Mouse (Mus musculus): ENCODE measurements around the gene Prr7. TPM values are rescaled to one million over a fixed set of nuclear protein-coding genes. Genes with fewer than 3 reads are reported as not detected.

Prr7 gene
- 0.64 and 0.81 TPM in 2 replicates for polyA plus RNA-seq (2012; rRNA removed)

GRCm38 (mm10) chr13:55464027-55464884 is at the start of gene Prr7:
Prr7 (plus strand) TSS chr13:55464267.
- Histone ChIP-seq H3K4me3 (ENCODE audit: insufficient read depth, low read depth, low read length) (peak within 1 kb of the TSS; percentile 42; the same call in 1 of the 2 replicates), H3K4me1 (ENCODE audit: control insufficient read depth, insufficient read depth, low read length) (no peaks in the 10 kb centered on the region), H3K27me3 (replicated peaks; ENCODE audit: control insufficient read depth, insufficient read depth, low read length) (no peaks in the 10 kb centered on the region), H3K36me3 (ENCODE audit: control insufficient read depth, insufficient read depth, low read length) (no peaks in the 10 kb centered on the region), H3K27ac (ENCODE audit: insufficient read depth, low read depth, low read length) (no peak within 1 kb of the TSS)
- TF ChIP-seq CTCF (conservative IDR thresholded peaks at IDR 0.05; ENCODE audit: insufficient read depth, insufficient read length, low read depth, low read length), result no peak
- no peak for TF ChIP-seq POLR2A (IDR thresholded peaks at IDR 0.05; ENCODE audit: low read depth, low read length)
- no peak for DNase-seq
- WGBS, result 1% methylated on average over 81 of the region's 84 CpGs

- WGBS, result 19% methylated on average over 41 of the region's 41 CpGs
- TF ChIP-seq CTCF (conservative IDR thresholded peaks at IDR 0.05; ENCODE audit: insufficient read depth, insufficient read length, low read depth, low read length) (no peak; the same call in 1 of the 2 replicates), POLR2A (IDR thresholded peaks at IDR 0.05; ENCODE audit: low read depth, low read length) (peak; percentile 90)
- H3K4me1 ChIP-seq (ENCODE audit: control insufficient read depth, insufficient read depth, low read length), result no peaks in the 10 kb centered on the region
- H3K36me3 ChIP-seq (ENCODE audit: control insufficient read depth, insufficient read depth, low read length), result no peaks in the 10 kb centered on the region; the same call in 1 of the 2 replicates
- peak; percentile 93 for DNase-seq
- H3K27me3 ChIP-seq (replicated peaks; ENCODE audit: control insufficient read depth, insufficient read depth, low read length), result no peaks in the 10 kb centered on the region
- no peak within 1 kb of the TSS for H3K27ac ChIP-seq (ENCODE audit: insufficient read depth, low read depth, low read length)
- no peak within 1 kb of the TSS for H3K4me3 ChIP-seq (ENCODE audit: insufficient read depth, low read depth, low read length)
Observed at GRCm38 (mm10) chr13:55414743-55415380, 49.2 kb upstream of the Prr7 start, which contains the start of gene Pfn3. Pfn3 (minus strand) TSS chr13:55415232.

- DNase-seq, result peak; percentile 84
- TF ChIP-seq CTCF (conservative IDR thresholded peaks at IDR 0.05; ENCODE audit: insufficient read depth, insufficient read length, low read depth, low read length) (peak; percentile 80), POLR2A (IDR thresholded peaks at IDR 0.05; ENCODE audit: low read depth, low read length) (no peak)
- Histone ChIP-seq H3K27me3 (replicated peaks; ENCODE audit: control insufficient read depth, insufficient read depth, low read length) (no peaks in the 10 kb centered on the region), H3K4me3 (ENCODE audit: insufficient read depth, low read depth, low read length) (no peak overlapping the region), H3K4me1 (ENCODE audit: control insufficient read depth, insufficient read depth, low read length) (no peaks in the 10 kb centered on the region), H3K27ac (ENCODE audit: insufficient read depth, low read depth, low read length) (no peak overlapping the region), H3K36me3 (ENCODE audit: control insufficient read depth, insufficient read depth, low read length) (no peaks in the 10 kb centered on the region)
- WGBS, result 7% methylated on average over 12 of the region's 12 CpGs
Observed at GRCm38 (mm10) chr13:55418004-55418403, 46.1 kb upstream of the Prr7 start.

GRCm38 (mm10) chr13:55419142-55419541 is 44.9 kb upstream of the Prr7 start:
- TF ChIP-seq CTCF (conservative IDR thresholded peaks at IDR 0.05; ENCODE audit: insufficient read depth, insufficient read length, low read depth, low read length) (no peak), POLR2A (IDR thresholded peaks at IDR 0.05; ENCODE audit: low read depth, low read length) (no peak)
- Histone ChIP-seq H3K27ac (ENCODE audit: insufficient read depth, low read depth, low read length) (no peak overlapping the region), H3K36me3 (ENCODE audit: control insufficient read depth, insufficient read depth, low read length) (no peaks in the 10 kb centered on the region), H3K27me3 (replicated peaks; ENCODE audit: control insufficient read depth, insufficient read depth, low read length) (no peaks in the 10 kb centered on the region), H3K4me3 (ENCODE audit: insufficient read depth, low read depth, low read length) (no peak overlapping the region), H3K4me1 (ENCODE audit: control insufficient read depth, insufficient read depth, low read length) (no peaks in the 10 kb centered on the region)
- WGBS, result 57% methylated on average over 5 of the region's 5 CpGs
- no peak for DNase-seq

GRCm38 (mm10) chr13:55420018-55420932 is 43.8 kb upstream of the Prr7 start:
- no peaks in the 10 kb centered on the region for H3K27me3 ChIP-seq (replicated peaks; ENCODE audit: control insufficient read depth, insufficient read depth, low read length)
- no peak for DNase-seq
- H3K36me3 ChIP-seq (ENCODE audit: control insufficient read depth, insufficient read depth, low read length), result no peaks in the 10 kb centered on the region
- H3K4me1 ChIP-seq (ENCODE audit: control insufficient read depth, insufficient read depth, low read length), result no peaks in the 10 kb centered on the region
- H3K4me3 ChIP-seq (ENCODE audit: insufficient read depth, low read depth, low read length), result no peak overlapping the region
- WGBS, result 30% methylated on average over 51 of the region's 51 CpGs
- TF ChIP-seq POLR2A (IDR thresholded peaks at IDR 0.05; ENCODE audit: low read depth, low read length), result no peak
- no peak for TF ChIP-seq CTCF (conservative IDR thresholded peaks at IDR 0.05; ENCODE audit: insufficient read depth, insufficient read length, low read depth, low read length)
- H3K27ac ChIP-seq (ENCODE audit: insufficient read depth, low read depth, low read length), result no peak overlapping the region

GRCm38 (mm10) chr13:55420933-55421800 is 42.9 kb upstream of the Prr7 start:
- WGBS, result 10% methylated on average over 35 of the region's 35 CpGs
- H3K27me3 ChIP-seq (replicated peaks; ENCODE audit: control insufficient read depth, insufficient read depth, low read length), result no peaks in the 10 kb centered on the region
- H3K27ac ChIP-seq (ENCODE audit: insufficient read depth, low read depth, low read length), result no peak overlapping the region
- peak overlapping the region; percentile 13; the same call in 1 of the 2 replicates for H3K4me3 ChIP-seq (ENCODE audit: insufficient read depth, low read depth, low read length)
- H3K4me1 ChIP-seq (ENCODE audit: control insufficient read depth, insufficient read depth, low read length), result no peaks in the 10 kb centered on the region
- TF ChIP-seq POLR2A (IDR thresholded peaks at IDR 0.05; ENCODE audit: low read depth, low read length) (no peak), CTCF (conservative IDR thresholded peaks at IDR 0.05; ENCODE audit: insufficient read depth, insufficient read length, low read depth, low read length) (peak; percentile 82)
- H3K36me3 ChIP-seq (ENCODE audit: control insufficient read depth, insufficient read depth, low read length), result no peaks in the 10 kb centered on the region
- DNase-seq, result peak; percentile 70
